Mouse (Mus musculus) liver (tissue): ENCODE results near the gene Efcab8.
"Not testable (repeated sequence)": the region's sequence is repeated elsewhere in the genome, so short reads cannot be mapped to it uniquely, and the experiment has no call there.

Source experiments
- DNase-seq: peaks from one replicate; pipeline ENCODE4 v3.0.0-alpha.2; 2020; ENCODE audit warnings: mixed read lengths

The Efcab8 gene

DNA sequence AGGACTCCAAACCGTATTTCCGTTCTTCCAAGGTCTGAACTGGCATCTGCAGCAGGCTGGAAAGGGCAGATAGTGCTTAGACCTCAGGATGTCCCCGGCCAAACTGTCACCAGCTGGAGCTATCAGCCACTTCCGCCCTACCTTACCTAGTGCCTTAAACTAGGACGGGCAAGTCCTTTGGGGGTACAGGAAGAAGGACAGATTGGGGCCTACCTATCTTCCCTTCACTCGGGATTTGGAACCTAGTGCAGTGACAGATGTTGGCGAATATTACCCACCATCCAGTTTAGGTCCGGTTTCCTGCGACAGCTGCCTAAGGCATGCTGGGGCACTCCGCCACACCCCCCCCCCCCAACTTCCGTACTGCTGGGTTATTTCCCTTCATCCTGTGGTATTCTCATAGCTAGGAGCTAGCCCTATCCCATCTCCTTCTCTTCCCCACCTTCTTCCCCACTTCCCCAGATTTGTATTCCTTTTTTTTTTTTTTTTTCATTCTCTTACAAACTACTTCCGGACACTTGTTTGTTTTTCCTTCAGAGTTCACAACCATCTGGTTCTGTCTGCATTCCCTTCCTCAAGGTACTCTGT, at the start of gene Efcab8:
TSS of gene Efcab8 (plus strand) at position 538 of the 588 bp plus-strand sequence.
- DNase-seq, result peak; percentile 22

DNA sequence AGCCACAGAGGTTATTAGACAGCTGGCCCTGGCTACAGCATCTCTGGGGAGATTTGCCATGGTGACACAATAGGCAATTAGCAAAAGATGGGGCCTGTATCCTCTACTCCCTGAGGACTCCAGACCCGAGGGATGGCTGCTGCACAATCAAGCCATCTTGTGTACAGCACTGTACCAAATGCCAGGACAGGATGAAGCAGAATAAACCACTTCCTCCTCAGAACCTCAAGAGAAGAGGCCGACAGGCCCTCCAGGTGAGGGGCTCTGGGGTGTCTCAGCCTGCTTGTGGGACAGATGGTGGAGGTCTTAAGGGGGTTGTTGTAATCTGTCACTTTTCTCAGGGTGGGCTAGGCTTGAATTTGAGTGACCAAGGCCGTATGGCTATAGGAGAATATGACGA, 45.7 kb upstream of the Efcab8 start:
- no peak for DNase-seq

DNA sequence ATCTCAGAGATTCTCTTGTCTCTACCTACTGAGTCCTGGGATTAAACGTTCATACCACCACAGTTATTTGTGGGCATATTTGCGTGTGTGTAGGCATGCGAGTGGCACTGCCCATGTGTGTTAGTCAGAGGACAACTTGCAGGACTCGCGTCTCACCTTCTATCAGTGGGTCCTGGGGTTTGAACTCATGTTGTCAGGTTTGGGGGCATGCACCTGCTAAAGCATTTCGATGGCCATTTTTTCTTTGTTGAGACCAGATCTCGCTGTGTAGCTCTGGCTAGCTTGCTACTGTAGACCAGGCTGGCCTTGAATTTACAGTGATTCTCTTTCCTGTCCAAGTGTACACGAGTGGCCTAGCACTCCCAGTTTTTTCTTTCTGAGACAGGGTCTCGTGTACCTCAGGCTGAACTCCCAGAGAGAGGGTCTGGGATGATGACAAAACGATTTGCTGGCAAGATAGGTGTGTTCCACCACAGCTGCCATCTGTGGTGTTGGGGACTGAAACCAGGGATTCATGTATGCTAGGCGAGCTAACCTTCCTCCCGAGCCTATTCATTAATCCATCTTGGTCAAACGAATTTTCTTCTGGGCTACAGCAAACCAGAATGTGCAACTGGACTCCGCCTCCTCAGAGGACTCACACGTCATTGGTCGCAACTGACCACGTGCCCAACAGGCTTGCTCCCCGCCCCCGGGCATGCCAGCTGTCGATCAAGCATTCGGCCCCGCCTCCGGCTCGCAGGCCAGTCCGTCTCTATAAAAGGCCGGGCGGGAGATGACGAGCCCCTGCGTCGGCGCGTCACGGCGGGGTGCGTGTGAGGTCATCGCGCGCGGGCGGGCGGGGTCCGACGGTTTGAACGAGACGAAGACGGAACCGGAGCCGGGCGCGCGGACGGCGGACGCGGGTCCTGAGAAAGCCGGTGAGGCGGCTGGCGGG, 39.0 kb upstream of the Efcab8 start, which contains the start of gene Mapre1:
TSS of gene Mapre1 (plus strand) at position 775 of the 937 bp plus-strand sequence.
- peak; percentile 100 for DNase-seq

DNA sequence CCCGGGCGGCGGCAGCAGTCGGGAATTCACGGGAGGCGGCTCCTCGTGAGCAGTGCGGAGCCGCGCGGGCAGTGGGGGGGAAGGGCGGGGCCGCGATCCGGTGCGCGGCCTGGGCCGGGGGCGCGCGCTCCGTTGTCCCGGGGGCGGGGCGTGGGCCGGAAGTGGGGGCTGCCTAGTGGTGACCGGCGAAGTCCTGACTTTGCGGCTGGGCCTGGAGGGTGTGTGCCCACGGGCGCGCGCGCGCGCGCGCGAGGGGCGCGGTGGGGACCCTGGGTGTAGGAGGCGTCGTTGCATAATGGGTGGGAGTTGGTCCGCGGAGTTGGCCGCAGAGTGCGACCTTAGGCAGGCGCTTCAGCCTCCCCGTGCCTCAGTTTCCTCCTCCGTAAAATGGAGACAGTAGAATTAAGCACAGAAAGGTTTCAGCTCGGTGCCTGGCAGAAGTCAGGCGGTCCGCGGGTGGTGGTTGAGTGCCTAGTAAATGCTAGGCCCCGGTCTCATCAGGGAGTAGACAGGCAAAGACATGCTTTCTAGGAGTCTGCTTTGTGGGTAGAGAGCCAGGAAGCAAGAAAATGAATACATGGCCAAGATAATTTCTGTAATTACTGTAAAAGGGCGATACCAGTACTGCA, 38.2 kb upstream of the Efcab8 start:
- peak; percentile 86 for DNase-seq

DNA sequence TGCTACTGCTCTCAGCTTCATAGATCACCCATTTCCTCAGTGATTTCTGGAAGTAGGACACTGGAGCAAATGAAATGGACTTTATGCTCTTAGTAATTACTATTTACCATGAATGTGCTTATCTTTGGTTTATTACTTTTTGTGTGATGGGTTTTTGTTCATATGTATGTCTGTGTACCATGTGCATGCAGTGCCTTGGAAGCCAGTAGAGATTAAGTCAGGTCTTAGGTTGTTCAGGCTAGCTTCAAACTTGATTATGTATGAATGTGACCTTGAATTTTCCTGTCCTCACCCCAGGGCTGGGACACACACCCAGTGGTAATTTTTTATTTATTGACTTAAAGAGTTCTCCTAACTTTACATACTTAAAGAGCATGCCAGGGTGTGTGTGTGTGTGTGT, 31.7 kb upstream of the Efcab8 start:
- DNase-seq, result no peak

DNA sequence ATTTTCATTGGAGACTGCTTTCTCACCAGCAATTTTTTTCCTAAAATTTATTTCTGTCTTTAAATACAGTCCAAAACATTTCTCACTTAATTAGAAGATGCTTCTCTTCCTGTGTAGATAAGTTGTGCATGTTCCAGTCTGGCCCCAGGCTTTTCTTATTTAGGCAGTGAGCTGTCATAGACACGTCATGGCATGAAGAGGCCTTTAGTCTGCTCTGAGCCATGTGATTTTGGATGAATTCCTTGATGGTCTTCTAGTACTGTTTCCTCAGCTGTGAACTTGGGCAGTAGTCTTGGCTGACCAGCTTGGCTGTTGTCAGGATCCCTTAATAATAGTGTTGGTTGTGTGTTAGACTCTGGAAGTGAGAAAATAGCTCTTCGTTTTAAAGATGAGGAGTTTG, 29.4 kb upstream of the Efcab8 start:
- no peak for DNase-seq

DNA sequence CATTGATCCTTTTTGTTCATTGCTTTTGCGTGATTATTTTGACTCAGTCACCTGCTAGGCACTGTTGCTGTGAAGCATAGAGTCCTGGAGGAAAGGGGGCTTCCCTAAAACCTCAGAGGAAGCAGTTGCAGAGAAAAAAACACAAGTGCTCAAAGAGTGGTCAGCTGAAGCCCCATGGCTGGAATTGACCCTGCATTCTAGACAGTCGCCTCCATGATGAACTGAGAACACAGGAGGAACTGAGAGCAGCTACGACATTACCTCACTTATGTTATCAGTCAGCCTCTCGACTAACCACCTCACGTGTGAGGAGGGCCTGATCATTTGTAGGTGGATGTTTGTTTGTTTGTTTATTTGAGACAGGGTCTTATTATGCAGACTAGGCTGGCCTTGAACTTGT, 17.6 kb upstream of the Efcab8 start:
- DNase-seq, result no peak

DNA sequence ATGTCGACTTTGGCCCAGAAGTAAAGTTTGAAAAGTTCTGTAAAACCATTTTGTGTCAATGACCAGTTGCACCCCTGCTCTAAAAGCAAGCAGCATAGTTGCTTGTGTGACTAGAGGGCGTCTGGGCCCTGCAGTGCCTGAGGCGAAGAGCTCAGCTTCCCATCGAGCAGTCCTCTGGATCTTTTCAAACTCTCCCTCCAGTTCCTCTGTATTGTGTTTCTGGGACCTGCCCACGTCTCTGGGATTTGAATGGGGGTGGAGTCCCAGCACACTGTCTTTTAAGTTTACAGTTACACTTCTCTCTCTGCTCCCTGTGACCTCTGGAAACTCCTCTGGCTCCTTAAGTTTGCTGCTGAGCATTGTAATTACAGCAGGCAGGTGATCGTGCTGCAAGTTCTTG, 12.2 kb upstream of the Efcab8 start:
- no peak for DNase-seq

DNA sequence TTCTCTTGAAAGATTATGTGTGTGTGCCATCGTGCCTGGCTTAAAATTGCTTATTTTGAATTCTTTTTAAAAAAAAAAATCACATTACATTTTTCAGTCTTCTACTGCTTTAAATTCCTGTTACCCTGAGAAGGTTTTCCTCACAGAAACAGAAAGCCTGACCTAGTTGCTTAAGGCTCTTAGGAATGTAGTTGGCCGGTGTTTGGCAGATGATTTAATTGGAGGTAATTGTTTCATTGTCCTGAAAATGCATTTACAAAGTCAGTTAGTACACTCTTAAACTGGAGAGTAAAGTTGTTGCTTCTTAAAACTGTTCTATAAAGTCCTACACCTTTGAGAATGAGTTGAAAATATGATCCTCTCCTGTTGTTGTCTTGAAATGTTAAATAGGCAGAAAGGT, 10.8 kb upstream of the Efcab8 start:
- no peak for DNase-seq

DNA sequence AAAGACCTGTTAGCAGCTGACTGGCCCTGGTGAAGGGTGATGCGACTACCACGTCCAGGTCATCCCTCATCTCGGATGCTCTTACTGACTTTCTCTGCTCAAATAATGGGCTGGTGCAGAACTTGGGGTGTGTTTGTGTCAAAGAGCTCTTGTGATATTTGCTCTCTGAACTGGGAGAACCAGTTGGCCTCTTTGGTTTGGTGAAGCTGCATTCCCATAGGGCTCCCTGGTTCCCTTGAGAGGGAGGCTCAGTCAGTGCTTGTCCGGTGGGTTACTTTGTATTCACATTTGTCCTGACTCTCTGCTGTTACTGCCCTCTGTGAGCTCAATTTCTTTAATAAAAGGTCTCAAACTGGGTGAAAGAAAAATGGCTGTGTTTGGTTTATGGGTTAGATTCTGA, 6.8 kb upstream of the Efcab8 start:
- no peak for DNase-seq

DNA sequence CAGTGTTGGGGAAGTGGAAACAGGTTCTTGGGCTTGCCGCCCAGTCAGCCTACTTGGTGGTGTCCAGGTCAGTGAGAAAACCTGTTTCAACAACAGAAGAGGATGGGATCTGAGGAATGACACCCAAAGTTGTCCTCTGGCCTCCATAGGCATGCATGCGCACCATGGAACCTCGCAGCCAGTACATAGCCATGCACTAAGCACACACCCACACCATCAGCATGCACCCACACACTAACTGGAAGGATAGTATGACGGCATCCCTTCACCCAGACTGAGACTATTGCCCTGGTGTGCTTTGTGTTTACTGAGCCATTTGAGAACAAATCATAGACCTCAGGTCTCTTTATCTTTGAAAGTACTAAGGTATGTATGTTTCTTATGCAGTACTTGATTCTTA, 4.3 kb upstream of the Efcab8 start:
- DNase-seq, result no peak

DNA sequence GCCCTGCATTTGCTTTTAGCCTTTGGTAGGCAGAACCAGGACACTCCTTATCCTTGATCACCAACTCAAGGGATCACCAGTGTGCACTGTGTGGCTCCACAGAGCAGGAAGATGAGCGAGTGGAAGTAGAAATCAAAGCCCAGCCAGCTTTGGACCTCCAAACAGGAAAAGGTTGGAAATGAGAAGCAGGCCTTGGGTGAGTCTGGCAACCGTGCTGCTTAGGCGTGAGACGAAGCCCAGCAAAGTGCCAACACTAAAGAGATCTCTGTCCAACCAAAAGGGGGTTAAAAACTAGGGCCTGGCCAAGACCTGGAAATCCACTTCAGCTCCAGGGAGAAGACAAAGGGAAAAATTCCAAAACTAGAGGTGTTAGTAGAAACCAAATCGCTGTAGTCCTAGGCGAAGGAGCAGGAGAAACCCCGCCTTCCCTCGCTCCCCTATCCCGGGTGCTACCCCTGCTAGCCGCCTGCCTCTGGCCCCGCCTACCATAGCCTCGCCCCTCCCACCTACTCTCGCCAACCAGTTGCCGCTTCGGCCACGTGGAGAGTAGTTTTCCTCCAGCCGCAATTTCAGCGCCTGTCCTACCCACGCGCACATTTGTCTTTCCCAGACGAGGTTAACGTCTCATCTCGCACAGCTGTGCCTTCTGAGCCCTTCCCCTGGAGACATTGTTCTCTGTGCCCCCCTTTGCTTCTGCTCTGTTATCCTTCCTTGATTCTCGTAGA, 931 bp upstream of the Efcab8 start:
- DNase-seq, result peak; percentile 91

DNA sequence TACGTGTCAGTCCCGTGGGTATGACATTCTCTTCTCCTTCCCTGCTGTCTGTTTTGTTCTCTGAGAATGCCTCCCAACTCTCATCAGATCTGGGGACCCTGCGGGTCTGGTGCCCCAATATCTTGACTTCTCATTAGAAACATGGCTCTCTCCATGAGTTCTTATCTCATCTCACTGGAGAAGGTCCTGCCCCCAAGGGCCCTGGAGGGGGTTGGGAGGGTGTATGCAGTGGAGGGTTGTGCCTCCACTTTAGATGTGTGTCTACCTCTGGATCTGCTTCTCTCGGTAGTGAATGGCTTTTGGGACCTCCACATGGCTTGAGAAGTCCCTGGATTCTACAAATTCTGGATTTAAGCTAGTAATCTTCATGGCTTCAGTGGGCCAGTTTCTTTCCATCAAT, 1.4 kb downstream of the Efcab8 start:
- DNase-seq, result peak; percentile 64

DNA sequence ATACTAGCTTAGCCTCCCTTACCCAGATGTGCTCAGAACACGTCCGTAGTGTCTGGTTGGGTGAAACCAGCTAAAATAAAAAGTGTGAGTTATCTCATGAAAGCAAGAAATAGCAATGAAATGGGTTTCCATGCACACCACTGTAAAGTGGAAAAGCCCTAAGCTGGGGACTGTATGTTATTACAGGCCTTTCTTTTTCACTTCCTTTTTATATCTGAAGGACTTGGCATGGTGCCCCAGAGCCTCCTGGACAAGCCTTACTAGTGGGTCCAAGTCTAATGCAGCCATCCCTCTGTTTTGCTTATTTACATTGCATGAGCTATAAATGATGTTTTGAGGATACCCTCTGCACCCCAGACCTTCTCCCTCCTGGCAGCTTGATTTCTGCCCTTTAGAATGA, 4.9 kb downstream of the Efcab8 start:
- DNase-seq, result no peak

DNA sequence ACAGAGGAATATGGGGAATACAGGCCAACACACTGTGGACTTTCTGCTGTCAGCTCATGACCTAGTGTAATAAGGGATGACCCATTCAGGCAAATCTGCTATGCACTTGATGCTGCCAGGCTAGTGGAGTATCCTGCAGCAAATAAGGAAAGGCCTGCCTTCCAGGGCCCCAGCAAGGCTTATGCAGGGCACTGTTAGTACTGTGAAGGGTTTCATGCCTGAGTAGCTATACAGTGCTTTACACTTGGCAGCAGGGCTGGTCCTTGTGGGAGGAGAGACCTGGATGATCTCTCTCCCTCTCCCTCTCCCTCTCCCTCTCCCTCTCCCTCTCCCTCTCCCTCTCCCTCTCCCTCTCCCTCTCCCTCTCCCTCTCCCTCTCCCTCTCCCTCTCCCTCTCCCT, 13.6 kb downstream of the Efcab8 start:
- DNase-seq, result no peak

DNA sequence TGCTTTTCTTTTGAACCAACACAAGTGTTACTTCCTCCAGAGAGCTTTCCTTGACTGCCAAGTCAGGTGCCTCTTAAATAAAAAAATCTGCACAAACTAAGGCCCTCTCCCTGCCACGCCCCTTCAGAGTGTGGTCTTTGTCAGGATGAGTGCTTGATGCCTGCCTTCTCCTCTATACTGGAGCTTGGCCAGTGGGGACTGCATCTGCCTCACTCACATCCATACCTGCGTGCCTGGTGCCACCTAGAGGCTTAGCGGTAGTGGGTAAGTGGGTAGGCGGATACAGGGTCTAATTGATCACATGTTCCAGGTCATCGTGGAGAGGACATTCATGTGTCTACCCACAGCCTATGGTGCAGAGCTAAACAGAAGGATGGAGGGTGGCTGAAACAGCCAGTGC, 15.4 kb downstream of the Efcab8 start:
- DNase-seq, result peak; percentile 42

DNA sequence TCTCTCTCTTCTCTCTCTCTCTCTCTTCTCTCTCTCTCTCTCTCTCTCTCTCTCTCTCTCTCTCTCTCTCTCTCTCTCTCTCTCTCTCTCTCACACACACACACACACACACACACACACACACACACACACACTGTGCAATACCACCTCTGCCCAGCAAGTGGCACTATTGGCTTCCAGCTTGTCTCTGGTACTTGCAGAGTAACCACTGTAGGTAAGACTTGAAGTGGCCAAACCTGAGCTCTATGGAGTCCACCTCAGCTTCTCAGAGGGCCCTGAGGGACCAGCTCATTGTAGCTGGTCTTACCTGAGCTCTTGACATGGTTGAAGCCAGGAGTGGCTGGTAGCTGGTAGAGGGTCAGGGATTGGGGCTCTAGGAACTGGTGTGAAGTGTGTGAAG, 27.7 kb downstream of the Efcab8 start:
- peak; percentile 60 for DNase-seq

DNA sequence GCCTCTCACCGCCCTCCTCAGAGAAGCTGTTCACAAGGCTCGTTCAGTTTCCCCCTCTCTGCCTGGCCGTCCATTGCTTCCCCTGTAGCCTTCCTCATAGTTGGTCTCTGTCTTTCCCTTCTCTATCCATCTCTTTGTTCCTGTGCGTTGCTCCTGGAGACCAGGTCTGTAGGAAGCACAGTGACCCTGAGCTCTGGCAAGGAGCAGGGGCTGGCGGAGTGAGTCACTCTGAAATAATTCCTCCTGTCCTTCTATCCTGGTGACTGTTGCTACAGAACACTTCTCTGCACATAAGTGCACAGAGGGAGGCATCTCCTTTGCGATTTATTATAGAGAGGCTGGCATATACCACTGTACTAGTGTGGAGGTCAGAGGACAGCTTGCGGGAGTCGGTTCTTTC, 28.4 kb downstream of the Efcab8 start:
- no peak for DNase-seq

DNA sequence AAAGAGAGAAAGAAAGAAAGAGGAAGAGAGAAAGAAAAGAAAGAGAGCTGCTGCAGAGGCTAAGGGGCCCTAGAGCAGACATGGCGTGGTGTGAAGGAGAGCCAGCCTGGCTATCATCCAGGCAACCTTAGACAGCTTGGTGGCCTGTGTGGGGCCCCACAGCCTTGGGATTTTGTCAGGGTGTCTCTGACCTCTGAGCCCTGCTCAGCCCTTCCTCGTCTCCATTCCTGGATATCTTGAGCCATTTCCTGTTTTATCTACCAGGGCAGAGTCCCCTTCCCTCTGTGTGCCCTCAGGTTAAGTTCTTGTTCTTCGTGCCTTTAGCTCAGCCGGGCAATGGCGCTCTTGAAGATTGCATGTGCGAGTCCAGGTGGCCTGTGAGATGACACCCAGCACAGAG, 29.1 kb downstream of the Efcab8 start:
- no peak for DNase-seq

DNA sequence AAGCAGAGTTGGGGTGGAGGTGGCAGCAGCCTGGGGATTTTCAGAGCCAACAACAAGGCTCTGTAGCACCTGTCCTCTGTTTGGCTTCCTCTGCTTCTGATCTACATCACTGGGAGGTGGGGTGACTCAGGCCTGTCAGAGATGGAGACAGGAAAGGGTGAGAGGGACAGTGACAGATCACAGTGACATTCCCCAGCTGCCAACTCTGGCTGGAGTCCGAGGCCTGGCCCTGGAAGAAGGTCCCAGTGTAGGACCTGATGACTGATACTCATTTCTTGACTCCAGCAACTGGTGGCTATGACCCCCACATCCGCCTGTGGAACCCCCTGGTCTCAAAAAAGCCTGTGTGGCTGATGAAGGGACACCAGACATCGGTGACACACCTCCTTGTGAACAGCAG, 30.2 kb downstream of the Efcab8 start:
- DNase-seq, result no peak

DNA sequence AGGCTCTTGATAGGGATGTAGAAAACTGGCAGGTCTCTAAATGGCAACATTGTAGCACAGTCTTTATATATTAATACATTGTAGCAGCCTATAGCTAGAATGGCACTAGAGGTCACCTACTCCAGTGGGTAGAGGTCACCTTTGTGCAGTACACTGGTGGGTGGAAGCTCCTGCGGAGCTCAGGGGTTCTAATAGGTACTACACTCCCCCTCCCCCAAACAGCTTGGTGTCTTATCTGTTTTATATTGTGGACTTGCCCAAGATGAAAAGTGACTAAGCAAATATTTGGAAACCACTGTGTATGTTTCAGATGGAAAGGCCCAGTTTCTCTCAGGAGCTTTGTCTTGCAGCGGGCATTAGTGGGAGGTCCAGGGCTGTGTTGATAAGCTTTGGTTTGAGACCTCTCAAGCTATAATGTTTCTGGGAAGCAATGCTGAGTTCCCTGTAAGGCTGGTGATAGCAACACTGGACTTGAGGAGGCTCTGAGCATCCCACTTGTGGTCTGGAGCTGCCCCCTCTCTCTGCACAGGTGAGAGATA, 42.3 kb downstream of the Efcab8 start:
- no peak for DNase-seq

DNA sequence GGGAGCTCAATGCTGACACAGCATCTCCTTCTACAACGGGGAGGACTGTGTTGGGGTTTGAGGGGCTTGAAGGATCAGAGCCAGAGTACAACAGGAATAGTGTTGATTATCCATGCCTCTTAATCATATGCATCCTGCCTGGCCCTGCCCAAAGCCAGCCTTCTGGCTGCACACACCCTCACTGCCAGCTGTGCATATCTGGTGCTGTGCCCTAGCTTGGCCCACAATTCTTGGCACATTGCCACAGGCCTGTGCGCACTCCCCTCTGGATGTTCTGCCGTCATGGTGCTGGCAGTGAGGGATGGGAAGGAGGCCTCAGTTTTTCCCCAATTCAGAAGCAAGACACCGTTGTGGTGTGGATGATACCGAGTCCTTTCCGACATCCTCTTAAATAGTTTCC, 44.9 kb downstream of the Efcab8 start:
- peak; percentile 9 for DNase-seq

DNA sequence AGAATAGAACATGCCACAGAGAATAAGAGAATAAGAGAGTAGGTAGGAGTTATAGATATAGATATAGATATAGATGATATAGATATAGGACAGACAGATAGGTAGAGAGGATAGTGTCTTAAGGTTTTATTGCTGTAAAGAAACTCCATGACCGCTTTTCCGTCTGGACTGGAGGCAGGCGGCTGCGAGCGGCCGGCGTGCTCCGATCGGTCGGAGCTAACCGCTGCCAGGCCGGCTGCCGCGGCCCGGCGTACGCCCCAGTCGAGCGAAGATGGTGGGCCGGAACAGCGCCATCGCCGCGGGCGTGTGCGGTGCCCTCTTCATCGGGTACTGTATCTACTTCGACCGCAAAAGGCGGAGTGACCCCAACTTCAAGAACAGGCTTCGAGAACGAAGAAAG, 46.2 kb downstream of the Efcab8 start:
- DNase-seq, result not testable (repeated sequence)
